Mouse (Mus musculus) cerebellum, adult 18-20 months (tissue): Measurements from ENCODE around the gene Avp.

Source experiments
- DNase-seq, 2 experiments: peaks; one replicate each; pipeline ENCODE4 v3.0.0; 2021

The Avp gene

GRCm38 (mm10) chr2:130568921-130569320 lies 13.4 kb downstream of the Avp start:
- DNase-seq: no peak

GRCm38 (mm10) chr2:130564983-130565382 lies 17.4 kb downstream of the Avp start:
- DNase-seq: no peak

- no peak for DNase-seq
Measured at GRCm38 (mm10) chr2:130564063-130564462, 18.3 kb downstream of the Avp start.

- DNase-seq: peak; percentile 93 to 96
Measured at GRCm38 (mm10) chr2:130563212-130564055, 18.9 kb downstream of the Avp start, which contains the start of gene Mrps26. Mrps26 (plus strand) TSS chr2:130563742.

GRCm38 (mm10) chr2:130558015-130558414 lies 24.3 kb downstream of the Avp start:
- DNase-seq: no peak

GRCm38 (mm10) chr2:130557462-130557861 lies 24.9 kb downstream of the Avp start:
- DNase-seq: peak; percentile 37 to 47

- no peak for DNase-seq
Measured at GRCm38 (mm10) chr2:130556292-130556691, 26.1 kb downstream of the Avp start.

- no peak for DNase-seq
Measured at GRCm38 (mm10) chr2:130554841-130555240, 27.5 kb downstream of the Avp start.

GRCm38 (mm10) chr2:130546957-130547356 lies 35.4 kb downstream of the Avp start:
- DNase-seq: no peak

GRCm38 (mm10) chr2:130540266-130540665 lies 42.1 kb downstream of the Avp start:
- DNase-seq: no peak

GRCm38 (mm10) chr2:130538876-130539546 lies 43.3 kb downstream of the Avp start:
- no peak for DNase-seq

- DNase-seq: no peak
Measured at GRCm38 (mm10) chr2:130536890-130537289, 45.5 kb downstream of the Avp start.

GRCm38 (mm10) chr2:130535017-130535416 lies 47.3 kb downstream of the Avp start:
- no peak for DNase-seq

GRCm38 (mm10) chr2:130532201-130532600 lies 50.2 kb downstream of the Avp start:
- no peak for DNase-seq
